Mouse (Mus musculus) kidney, postnatal 36 days (tissue): ENCODE data around the gene Slc12a8.
A peak's percentile ranks its signal among the peaks of the same experiment; 100 is the strongest.

Experiments
- DNase-seq, 2 experiments: peaks; one replicate each; pipeline ENCODE4 v3.0.0; 2021 to 2022; ENCODE audit warnings: mixed read lengths in 2 of 2

Slc12a8 gene

DNA sequence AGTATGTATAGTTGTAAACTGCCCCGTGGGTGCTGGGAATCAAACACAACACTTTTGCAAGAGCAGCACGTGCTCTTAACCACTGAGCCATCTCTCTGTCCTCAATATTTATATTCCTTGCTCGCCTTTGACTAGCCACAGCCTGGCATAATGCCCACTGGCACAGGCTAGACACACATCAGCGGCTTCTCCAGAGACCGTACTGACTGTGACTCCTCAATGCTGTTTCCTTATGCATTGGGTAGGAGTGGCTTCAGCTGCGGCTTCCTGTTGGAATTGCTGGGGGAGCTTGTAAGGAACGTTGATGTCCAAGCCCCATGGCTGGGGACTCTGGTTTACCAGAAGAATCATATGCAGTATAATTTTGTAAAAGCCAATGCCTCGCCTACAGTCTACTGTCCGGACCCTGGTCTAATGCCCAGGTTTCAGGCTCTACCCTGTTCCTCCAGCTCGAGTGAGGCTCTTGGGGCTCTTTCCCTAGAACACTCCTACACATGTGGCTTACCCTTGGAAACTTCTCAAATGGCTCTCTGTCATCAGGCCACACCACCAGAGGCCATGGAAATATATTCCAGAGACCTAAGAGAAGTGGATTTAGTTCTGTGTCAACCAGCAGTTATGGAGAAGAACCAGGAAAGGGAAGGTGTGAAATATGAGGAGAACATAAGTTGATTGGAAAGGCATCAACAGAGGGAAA is 158.2 kb downstream of the Slc12a8 start:
- DNase-seq: no peak

DNA sequence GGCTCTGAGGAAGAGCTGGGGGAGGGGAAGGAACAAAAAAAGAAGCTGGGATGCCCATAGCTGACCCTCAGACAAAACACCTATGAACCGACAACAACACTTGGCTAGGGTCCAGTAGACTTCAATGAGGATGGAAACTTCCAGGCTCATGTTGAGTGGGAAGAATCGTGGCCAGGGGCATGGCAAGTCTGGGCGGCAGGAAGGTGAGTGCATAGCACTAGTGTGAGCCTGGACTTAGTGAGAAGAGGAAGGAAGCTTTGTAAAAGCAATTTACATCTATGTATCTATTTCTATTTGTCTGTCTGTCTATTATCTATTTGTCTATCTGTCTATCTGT is 158.7 kb downstream of the Slc12a8 start:
- DNase-seq: peak; percentile 51 to 65

DNA sequence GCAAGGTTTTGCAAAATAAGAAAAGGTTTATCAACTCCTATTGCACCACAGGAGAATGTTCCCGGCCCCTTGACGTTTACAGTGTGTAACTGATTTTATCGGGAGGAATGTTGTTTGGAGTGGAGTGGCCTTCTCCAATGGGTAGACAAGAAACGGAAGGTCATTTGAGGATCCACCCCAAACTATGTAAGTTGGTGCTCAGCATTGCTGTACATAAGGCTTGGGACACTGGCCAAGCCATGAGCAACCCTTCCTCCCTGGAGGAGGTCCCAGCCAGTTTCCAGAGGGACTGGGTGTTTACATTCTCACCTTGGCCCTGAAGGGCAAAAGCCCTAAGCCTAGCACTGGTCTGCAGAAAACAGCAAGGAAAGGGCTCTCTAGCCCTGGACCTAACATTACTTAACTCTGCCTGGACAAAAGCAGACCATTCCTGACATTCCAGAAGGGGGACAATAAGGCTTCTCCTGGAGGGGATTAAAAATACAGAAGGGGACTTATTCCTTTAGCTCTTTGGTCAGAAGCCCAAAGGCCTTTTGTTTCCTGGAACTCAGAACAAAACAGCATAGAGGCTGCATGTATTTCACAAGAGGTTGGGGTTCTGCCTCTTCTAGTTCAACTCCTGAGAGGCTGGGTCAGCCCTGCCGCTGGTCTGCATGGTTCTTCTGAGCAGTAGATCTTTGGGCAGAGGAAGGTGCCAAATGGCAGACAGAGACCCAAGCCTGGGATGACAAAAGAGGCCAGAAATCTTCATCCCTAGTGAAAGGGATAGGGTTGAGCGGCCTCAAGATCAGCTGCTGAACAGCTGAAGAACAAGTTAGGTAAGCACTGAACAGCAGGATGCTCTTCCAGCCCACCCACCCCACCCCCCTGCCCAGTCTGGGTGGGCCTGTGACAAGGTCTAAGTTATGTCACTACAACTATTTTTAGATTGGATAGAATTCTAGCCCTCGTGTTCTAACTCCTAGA is 159.5 kb downstream of the Slc12a8 start:
- DNase-seq: peak; percentile 64 to 76

DNA sequence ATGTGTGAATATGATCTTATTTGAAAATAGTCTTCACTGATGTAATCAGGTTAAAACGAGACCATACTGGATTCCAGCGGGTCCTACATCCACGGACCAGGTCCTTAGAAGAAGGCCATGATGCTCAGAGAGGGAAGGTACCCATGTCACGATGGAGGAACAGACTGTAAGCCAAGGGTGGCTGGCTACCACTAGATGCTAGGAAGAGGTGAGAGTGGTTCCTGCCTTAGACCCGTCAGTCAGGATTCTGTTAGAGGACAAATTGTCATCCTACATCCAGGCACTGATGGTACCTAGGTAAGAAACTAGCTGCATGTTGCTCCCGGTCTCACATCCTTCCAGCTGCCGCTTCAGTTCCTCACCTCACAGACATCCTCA is 160.2 kb downstream of the Slc12a8 start:
- no peak for DNase-seq

DNA sequence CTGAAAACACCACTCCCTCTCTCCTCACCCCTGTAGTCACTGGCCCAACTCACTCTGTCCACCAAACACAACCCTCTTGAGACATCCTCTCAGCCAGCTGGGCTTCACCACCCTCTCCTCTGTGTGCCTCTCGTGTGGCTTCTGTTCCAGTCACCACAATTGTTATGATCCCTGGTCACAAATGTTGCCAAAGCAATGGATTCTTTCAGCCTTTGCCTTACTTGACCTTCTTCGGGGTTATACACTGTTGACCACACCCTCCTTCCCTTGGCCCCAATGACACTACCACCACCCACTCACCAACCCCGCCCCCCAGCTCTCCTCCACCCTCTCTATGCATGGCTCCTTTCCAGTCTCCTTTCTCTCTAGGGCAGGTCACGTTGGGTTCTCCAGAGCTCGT is 160.8 kb downstream of the Slc12a8 start:
- DNase-seq: no peak

DNA sequence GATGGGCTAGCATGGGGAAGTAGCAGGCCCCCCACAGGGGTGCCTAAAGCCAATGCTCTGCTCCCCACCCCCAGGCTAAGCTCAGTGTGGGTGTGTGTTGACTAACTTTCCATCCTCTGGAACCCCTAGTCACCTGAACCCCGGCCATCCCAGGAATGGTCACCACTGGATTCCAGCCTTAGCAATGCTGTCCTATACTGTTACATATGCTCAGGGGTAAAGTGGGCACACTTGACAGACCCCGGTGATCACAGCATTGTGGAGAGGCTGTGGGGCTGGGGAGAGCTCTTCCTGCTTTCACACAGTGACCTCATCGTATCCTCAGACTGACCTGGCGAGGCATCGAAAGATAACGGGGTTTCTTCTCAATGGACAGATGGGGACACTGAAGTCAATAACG is 163.1 kb downstream of the Slc12a8 start:
- DNase-seq: no peak

DNA sequence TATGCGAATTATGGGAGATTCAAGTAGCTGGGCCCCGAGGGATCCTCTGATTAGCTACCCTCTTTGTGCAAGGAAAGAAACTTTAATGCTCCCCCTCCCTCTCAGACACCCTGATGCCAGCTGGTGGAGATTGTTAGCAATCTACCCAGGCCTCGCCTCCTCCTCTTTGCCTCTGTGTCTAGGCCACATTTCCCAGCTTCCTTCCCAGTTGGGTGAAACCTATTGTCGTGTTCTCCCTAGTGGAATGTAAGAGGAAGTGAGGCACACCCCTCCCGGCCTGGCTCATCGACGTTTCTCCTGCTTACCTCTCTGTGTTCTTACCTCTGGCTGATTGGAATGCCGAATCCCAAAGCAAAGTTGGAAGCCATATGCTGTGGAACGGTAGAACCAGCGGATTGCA is 163.7 kb downstream of the Slc12a8 start:
- peak; percentile 54 to 71 for DNase-seq

DNA sequence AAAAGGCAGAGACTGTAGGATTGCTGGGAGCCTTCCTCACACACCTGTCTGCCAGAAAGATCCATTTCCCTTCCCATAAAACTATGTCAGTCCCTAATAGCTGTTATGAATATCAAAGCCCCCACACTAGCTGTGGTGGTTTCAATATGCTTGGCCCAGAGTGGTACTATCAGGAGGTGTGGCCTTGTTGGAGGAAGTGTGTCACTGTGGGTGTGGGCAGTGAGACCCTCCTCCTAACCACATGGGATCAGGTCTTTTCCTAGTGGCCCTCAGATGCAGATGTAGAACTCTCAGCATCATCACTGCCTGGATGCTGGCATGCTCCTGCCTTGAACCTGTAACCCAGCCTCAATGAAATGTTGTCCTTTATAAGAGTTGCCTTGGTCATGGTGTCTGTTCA is 164.5 kb downstream of the Slc12a8 start:
- no peak for DNase-seq

DNA sequence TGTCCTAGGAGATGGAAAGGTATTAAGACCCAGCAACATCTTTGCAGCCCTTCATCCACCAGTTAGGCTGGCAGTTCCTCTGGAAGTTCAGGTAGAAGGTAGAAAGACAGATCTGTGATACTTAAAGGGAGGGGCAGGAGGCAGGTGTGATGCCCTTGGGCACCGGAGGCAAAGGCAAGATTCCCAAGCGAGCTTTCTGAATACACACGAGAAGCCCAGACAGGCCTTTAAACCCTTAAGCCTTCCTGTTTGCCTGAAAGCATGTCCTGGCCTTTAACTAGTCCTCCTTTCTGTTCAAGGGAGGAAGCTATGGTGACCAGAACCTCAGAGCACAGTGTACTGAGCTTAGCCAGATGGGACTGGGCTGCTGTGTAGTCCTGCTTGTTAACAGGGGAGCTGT is 165.5 kb downstream of the Slc12a8 start:
- no peak for DNase-seq

DNA sequence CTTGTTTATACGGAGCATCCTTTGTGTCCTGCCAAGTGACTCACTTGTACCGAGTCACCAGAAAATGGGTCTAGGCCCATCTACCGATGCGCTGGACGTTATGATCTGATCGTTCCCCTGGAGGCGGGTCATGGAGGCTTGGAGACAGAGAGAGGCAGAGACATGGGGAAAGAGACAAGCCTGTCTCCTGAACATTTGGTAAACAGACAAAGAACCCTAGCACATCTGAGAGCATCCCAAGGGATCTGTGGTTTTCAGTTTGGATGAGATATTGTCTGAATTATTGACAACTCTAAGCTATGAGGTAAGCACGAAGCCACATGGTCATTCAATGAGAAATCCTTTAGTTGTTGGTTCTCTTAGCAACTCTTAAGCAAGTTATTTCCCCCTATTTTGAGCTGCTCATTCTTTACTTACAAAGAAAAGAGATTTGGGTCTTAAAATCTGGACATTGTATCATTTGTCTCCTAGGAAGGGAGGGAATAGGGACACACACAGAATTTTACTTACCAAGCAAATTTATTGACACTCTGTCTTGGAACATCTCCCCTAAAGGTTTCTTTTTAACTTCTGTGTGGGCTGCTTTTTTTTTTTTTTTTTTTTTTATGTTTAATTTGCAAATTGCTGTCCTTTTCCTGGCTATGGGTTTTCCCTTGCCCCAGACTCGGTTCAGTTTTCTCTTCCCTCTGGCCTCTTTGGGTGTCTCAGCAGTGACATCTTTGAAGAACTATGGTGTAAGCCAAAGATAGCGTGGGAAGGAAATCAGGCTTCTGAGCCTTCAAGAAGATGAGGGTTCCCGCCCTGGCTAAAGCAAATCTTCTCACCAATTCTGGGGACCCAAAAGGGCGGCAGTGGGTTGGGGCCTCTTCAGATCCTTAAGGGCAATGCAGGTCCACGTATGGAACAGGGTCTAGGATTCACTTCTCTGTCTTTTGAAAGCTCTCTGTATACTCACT is 166.4 kb downstream of the Slc12a8 start:
- no peak for DNase-seq

DNA sequence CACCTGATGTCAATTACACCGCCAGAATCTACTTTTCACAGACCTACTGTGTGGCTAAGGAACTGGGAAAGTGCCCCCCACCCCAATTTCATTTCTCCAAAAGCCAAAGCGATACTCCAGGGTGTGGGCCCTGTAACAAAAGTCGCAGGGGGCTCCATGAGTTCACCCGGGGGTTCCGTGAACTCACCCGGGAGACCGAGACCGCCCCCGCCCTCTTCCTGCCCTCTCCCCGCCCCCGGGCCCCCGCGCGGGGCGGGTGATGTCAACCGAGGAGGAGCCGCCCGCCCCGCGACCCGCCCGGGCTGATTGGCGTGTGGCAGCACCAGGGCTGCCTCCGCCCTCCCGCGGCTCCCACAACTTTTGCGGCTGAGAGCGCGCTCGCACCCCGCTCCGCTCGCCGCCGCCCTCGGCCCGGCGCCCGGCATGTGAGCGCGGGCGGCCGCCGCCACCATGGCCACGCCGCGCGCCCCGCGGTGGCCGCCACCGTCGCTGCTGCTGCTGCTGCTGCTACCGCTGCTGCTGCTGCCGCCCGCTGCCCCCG is 167.1 kb downstream of the Slc12a8 start, which contains the start of gene Heg1:
Gene Heg1 (plus strand): TSS at position 209 of the 541 bp plus-strand sequence.
- peak; percentile 85 to 89 for DNase-seq

DNA sequence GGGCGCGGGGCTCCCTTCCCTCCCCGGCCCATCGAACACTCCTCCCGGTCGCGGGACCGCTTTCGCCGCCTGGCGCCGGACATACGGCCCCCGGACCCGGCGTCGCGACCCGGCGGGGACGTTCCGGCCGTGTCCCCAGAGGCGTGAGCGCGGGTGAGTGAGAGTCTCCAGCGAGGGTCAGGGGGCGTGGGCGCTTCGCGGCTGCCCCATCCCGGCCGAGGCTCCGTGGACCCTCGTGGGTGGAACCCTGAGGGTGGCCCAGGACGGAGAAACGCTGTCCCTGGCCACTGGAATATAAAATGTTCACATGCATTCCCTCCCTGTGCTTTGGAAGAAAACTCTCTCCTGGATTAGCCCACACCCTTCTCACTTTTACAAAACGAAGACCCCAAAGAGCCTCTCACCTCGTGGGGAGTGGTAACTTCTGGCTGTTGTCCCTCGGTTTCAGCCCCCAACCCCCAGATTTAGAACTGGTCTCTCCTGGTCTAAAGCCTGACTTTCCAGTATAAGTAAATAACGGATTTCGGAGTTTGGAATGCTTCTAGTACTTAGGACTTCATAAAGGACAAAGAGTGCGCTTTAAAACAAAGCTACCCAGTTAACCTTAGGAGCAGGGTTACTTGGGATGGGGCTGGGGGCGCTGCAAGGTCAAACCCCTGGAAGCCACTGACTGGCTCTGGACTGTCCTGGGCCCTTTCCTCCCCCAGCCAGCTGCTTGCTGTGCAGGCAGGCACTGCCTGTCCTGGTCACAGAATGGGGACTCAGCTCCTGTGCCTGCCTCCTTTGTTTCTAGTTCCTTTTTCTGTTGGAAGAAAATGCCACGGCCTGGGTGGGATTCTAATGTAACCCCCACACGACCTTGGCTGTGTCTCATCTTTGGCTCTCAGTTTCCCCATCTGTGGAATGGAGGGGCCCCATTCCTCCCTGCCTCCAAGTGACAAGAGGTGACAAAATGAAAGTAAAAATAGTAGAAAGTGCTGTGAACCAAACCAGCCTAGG is 167.9 kb downstream of the Slc12a8 start:
- peak in 1 of 2 experiments; percentile 40 for DNase-seq

DNA sequence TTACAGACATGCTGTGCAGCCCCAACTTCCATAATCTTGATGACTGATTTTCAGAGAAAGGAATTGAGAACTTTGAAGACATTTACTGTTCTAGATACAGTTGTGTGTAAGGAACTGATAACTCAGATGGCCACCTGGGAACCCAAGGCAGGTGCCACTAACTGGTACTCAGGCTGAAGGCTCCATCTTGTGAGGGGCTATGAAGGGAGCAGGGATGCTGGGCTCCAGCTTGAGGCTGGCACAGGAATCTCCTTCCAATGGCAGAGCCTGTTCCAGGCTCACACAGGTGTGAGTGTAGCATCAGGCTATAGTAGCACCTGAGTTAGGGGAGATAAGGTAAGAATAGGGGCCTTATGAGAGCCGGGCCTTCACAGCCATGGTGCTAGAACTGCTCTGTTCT is 168.9 kb downstream of the Slc12a8 start:
- DNase-seq: no peak

DNA sequence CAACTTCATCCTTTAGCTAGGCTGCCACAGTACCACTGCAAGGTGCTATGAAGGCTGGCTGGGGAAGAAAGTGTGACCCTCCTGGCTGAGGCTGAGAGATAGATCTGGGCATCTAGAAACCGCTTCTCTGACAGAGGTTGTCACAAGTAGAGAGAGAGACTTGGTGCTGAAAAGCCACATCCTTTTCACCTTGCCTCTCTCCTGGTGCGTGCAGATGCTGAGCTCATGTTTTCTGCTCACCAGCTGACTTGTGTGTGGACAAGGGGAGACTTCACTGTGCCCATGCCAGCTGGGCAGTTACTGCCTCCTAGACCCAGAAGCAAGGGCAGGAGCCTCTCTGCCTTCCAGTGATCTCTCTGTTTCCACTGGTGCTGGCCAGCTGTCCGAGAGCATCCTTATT is 170.6 kb downstream of the Slc12a8 start:
- DNase-seq: no peak

DNA sequence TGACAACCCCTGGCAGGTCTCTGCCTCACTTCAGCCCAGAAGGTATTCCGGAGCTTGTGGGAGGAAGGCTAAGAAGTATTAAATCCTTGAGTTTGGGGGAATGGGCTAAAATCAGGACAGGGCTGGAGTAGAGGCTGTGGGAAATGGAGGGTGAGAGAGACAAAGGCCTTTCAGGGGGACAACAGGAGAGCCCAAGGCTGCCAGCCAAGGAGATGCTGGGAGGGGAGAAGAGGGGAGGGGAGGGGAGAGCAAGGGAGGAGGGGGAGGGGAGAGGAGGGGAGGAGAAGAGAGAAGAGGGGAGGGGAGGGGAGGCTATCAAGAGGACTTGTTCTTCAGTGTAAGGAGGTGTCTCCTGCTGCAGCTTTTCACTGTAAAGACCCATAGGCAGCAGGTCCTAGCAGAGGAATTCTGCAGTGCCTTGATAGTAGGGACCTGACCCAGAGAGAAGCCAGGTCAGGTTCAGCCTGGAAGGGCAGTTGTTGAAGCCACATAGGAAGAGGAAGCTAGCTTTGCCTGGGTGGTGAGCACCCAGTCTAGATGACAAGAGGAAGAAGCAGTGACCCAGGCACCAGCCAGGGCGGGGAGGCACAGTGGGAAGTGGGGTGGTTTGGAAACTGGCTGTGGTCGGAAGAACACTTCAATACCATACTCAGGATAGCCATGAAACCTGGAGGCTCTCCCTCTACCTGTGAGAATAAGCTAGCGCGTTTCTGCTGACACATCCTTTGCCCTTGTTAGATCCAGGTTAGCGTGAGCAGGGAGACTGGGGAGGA is 174.0 kb downstream of the Slc12a8 start:
- no peak for DNase-seq

DNA sequence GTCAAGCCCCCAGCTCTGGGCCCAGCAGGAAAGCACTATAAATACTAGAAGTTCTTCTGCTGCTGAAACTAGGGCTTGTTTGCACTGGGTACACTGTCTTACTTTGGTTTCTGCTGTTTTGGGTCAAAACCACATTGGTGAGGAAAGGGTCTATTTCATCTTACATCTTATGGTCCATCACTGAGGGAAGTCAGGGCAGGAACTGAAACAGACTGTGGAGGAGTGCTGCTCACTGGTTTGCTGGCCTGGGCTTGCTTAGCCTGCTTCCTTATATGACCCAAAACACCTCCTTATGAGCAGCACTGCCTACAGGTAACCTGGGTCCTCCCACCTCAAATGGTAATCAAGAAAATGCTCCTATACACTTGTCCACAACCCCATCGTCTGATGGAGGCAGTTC is 176.4 kb downstream of the Slc12a8 start:
- DNase-seq: no peak

DNA sequence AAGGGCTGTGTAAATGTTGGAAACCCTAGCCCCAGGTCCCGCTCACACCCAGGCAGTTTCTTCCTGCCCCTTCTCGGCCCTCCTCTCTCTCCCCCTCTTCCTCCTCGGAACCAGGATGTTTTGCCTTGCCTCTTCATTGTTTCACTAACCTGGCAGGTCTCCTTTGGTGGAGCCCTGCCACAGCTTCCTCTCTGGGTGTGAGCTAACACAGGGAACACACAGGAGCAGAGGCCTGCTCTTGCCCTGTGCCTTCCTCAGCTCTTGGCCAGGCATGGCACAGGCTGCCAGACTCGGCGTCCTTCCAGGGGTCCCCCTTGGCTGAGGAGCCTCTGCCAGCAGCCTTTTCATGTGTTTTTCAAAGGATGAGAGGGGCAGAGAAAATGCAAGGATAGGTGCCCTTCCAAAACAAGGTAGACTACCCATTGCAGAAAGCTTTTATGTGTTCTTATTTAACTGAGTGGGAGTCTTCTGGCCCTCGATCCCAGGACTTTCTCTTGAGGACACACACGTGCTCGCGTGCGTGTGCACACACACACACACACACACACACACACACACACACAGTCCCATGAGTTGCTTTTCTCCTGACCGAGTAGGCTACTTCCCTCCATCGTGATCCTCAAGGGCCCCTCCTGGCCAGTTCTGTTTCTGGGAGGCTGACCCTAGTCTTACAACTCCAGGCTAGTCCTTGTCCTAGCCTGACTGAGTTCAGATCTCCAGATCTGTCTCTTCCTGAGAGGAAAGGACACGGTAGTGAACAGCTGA is 179.9 kb downstream of the Slc12a8 start:
- DNase-seq: peak; percentile 53 to 60

DNA sequence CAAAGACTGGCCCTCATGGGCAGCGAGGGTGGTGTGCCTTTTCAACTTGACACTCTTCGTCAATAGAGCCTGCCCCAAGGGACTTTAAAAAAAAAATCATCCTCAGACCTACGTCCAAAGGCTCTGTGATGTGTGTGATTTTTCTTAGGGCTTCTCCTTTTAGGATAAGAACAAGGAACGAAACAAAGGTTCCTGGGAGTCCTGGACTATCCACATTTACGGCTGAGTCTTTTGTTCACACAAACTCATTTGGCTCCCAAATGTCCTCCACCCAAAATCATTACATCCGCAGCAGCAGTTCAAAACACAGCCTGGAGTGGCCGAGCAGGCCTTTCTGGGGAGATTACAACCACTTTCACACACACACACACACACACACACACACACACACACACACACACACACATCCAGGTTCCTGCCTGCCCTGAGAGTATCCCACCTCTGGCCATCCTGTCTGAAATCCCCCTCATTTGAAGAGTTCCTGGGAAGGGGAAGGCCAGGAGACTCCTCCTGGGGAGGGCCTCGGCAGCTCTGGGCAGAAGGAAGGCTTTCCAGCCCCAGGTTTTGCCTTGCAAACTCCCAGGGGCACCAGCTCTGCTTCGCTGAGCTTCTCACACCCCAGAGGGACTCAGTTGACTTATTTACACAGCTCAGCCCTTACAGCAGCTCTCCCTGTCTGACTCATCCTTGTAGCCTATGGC is 180.6 kb downstream of the Slc12a8 start:
- DNase-seq: peak in 1 of 2 experiments; percentile 30

DNA sequence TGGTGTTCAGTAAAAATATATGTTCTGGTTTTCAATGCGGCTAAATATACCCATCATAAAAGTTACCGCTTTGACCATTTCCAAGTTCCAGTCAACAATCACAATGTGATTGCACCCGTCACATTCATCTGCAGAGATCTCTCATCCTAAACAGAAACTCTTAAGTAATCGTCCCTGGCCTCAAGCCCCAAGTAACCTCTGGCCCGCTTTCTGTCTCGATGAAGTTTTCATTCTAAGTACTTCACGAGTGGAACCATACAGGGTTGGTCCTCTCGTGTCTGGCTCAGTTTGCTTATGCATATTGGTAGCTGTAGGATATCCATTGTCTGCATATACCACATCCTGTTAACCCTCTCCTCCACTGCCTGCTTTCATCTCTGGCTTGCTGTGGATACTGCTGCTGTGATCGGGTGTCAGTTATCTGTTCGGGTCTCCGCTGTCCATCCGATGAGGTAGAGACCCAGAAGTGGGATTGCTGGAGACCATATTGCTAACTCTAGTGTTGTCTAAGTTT is 181.2 kb downstream of the Slc12a8 start:
- DNase-seq: no peak
